Mouse (Mus musculus) lung, adult 2 months (tissue): ENCODE data around the gene Rora.

Source experiments
- CTCF ChIP-seq: fragments of 200-500 bp; IDR thresholded peaks from 2 replicates; pipeline ENCODE4 v1.5.1; 2011; ENCODE audit warnings: mild to moderate bottlenecking, low read length, control low read depth; ENCODE audit not compliant: insufficient read depth
- POLR2A ChIP-seq: fragments of 200-500 bp; IDR thresholded peaks from 2 replicates; pipeline ENCODE4 v1.6.1; 2011; ENCODE audit warnings: low read depth, mild to moderate bottlenecking, control low read depth, low read length, borderline replicate concordance; ENCODE audit errors: extremely low read depth

- TF ChIP-seq POLR2A: no peak
- TF ChIP-seq CTCF: no peak
These were observed 82.3 kb downstream of the Rora start for GRCm38 (mm10) chr9:68735886-68736285.
